Comparison of ENCODE assay signal across 8 mouse cellular contexts in genomic region chr5:110809667-110810325, GRCm38 (mm10). TPM values are rescaled to one million over a fixed set of nuclear protein-coding genes. Genes with fewer than 3 reads are reported as not detected.
DNase-seq lines count a peak whose midpoint lies in the region; ATAC-seq and TF ChIP-seq lines count a peak whose summit lies in the region.

Gene Ulk1, minus strand, starts transcription at chr5:110810097.

- H3K4me2 ChIP-seq in heart, embryonic 11.5 days = peak within 1 kb of the TSS; percentile 98
- peak within 1 kb of the TSS; percentile 94 for H3K4me2 ChIP-seq in kidney, embryonic 16.5 days (replicated peaks; ENCODE audit: low read depth, low read length)
- H3K4me2 ChIP-seq in myocyte (ENCODE audit: low read depth) = peak within 1 kb of the TSS; percentile 100

- H3K9ac ChIP-seq in heart, embryonic 11.5 days (ENCODE audit: low read depth, low read length) = peak within 1 kb of the TSS; percentile 83
- peak within 1 kb of the TSS; percentile 93 for H3K9ac ChIP-seq in kidney, embryonic 16.5 days (replicated peaks; ENCODE audit: low read length)
- H3K9ac ChIP-seq in liver, adult 2 months (ENCODE audit: low read depth, low read length) = peak within 1 kb of the TSS; percentile 99

- H3K79me2 ChIP-seq in liver, adult 2 months (ENCODE audit: control insufficient read depth, insufficient read depth, low read length) = peaks cover 28% of the 10 kb centered on the region; the same call in 1 of the 2 replicates
- peaks cover 30% of the 10 kb centered on the region for H3K79me2 ChIP-seq in myocyte (ENCODE audit: control insufficient read depth, insufficient read depth)

- TF ChIP-seq CTCF in liver, adult 2 months (IDR thresholded peaks at IDR 0.05; ENCODE audit: low read depth, low read length) = no peak

- peak; percentile 100 for DNase-seq in B cell, adult 2 months
- DNase-seq in brain, adult 2 months (ENCODE audit: low read depth, low spot score) = peak; percentile 100
- DNase-seq in liver, adult 2 months (ENCODE audit: extremely low read depth, low read depth, low spot score) = peak; percentile 94
- peak; percentile 100 for DNase-seq in splenic B cell, adult 2 months (ENCODE audit: low read depth, low spot score)

- H3K4me1 ChIP-seq in heart, embryonic 11.5 days (ENCODE audit: control insufficient read depth, insufficient read depth, low read length) = peaks cover 22% of the 10 kb centered on the region
- H3K4me1 ChIP-seq in kidney, embryonic 16.5 days (ENCODE audit: insufficient read depth, low read length) = peaks cover 18% of the 10 kb centered on the region
- H3K4me1 ChIP-seq in liver, adult 2 months (ENCODE audit: control insufficient read depth, insufficient read depth, low read length) = peaks cover 21% of the 10 kb centered on the region

- no peaks in the 10 kb centered on the region for H3K9me3 ChIP-seq in heart, embryonic 11.5 days (replicated peaks; ENCODE audit: control insufficient read depth, low read length)
- no peaks in the 10 kb centered on the region for H3K9me3 ChIP-seq in kidney, embryonic 16.5 days (ENCODE audit: low read length)

- ATAC-seq in erythroblast, adult 5-6 weeks (replicated peaks; ENCODE audit: low FRiP score, poor library complexity, severe bottlenecking) = peak; percentile 80
- ATAC-seq in heart, embryonic 11.5 days (replicated peaks; ENCODE audit: insufficient number of reproducible peaks, low FRiP score, low TSS enrichment) = peak; percentile 93
- ATAC-seq in kidney, embryonic 16.5 days (ENCODE audit: low FRiP score, low TSS enrichment) = peak; percentile 96

- TF ChIP-seq POLR2A in liver, adult 2 months (IDR thresholded peaks at IDR 0.05; ENCODE audit: extremely low read depth, insufficient read depth, low read length) = peak; percentile 99
- peak; percentile 87 for TF ChIP-seq POLR2A in myocyte (IDR thresholded peaks at IDR 0.05; ENCODE audit: insufficient read length, low read depth)

- under 1% methylated on average over 74 of the region's 80 CpGs for WGBS in heart, embryonic 11.5 days (ENCODE audit: insufficient replicate concordance)
- WGBS in kidney, embryonic 16.5 days = under 1% methylated on average over 79 of the region's 80 CpGs
- 1% methylated on average over 79 of the region's 80 CpGs for WGBS in liver, adult 2 months

- no peaks in the 10 kb centered on the region for H3K27me3 ChIP-seq in heart, embryonic 11.5 days (ENCODE audit: control insufficient read depth, insufficient read depth, low read length)
- no peaks in the 10 kb centered on the region for H3K27me3 ChIP-seq in kidney, embryonic 16.5 days (ENCODE audit: insufficient read depth, low read length)
- no peaks in the 10 kb centered on the region for H3K27me3 ChIP-seq in liver, adult 2 months (ENCODE audit: control insufficient read depth, insufficient read depth, low read length)
- H3K27me3 ChIP-seq in myocyte (ENCODE audit: control insufficient read depth, insufficient read depth, insufficient read length) = no peaks in the 10 kb centered on the region
- no peaks in the 10 kb centered on the region for H3K27me3 ChIP-seq in splenic B cell, adult 2 months (ENCODE audit: control insufficient read depth, insufficient read depth, low read length, poor library complexity, severe bottlenecking)

- no peaks in the 10 kb centered on the region; the same call in 1 of the 2 replicates for H3K36me3 ChIP-seq in heart, embryonic 11.5 days (ENCODE audit: control insufficient read depth, insufficient read depth, low read length)
- no peaks in the 10 kb centered on the region for H3K36me3 ChIP-seq in kidney, embryonic 16.5 days (ENCODE audit: insufficient read depth, low read length)
- peaks cover 4% of the 10 kb centered on the region; the same call in 1 of the 2 replicates for H3K36me3 ChIP-seq in liver, adult 2 months (ENCODE audit: control insufficient read depth, insufficient read depth, low read length)
- H3K36me3 ChIP-seq in myocyte (ENCODE audit: control insufficient read depth, insufficient read depth) = no peaks in the 10 kb centered on the region
- H3K36me3 ChIP-seq in splenic B cell, adult 2 months (ENCODE audit: control insufficient read depth, insufficient read depth, low read length, poor library complexity, severe bottlenecking) = no peaks in the 10 kb centered on the region

- peak within 1 kb of the TSS; percentile 80 for H3K27ac ChIP-seq in heart, embryonic 11.5 days (ENCODE audit: low read depth, low read length)
- H3K27ac ChIP-seq in kidney, embryonic 16.5 days (ENCODE audit: low read length) = peak within 1 kb of the TSS; percentile 77
- peak within 1 kb of the TSS; percentile 92 for H3K27ac ChIP-seq in liver, adult 2 months (replicated peaks; ENCODE audit: insufficient read depth, low read depth, low read length)

- peak within 1 kb of the TSS; percentile 93 for H3K4me3 ChIP-seq in heart, embryonic 11.5 days (ENCODE audit: low read depth, low read length)
- peak within 1 kb of the TSS; percentile 87 for H3K4me3 ChIP-seq in kidney, embryonic 16.5 days (ENCODE audit: low read length)
- H3K4me3 ChIP-seq in liver, adult 2 months (ENCODE audit: insufficient read depth, low read depth, low read length) = peak within 1 kb of the TSS; percentile 80
- peak within 1 kb of the TSS; percentile 61 for H3K4me3 ChIP-seq in myocyte

- peak within 1 kb of the TSS; percentile 96 for H3ac ChIP-seq in myocyte (ENCODE audit: control insufficient read depth, insufficient read length)

TF ChIP-seq in myocyte, 11 proteins besides CTCF, POLR2A, EP300 and RAD21:
- TF ChIP-seq REST (IDR thresholded peaks at IDR 0.05; ENCODE audit: insufficient read depth, insufficient read length) (peak; percentile 32), POLR2AphosphoS2 (IDR thresholded peaks at IDR 0.05; ENCODE audit: insufficient read length, low read depth) (peak; percentile 93), MYOG (IDR thresholded peaks at IDR 0.05; ENCODE audit: control insufficient read depth in 1 of 3, insufficient read depth in 1 of 3, insufficient read length in 2 of 3, low read depth in 2 of 3) (no peak)

RNA-seq across cellular contexts. Expression of gene Ulk1, which starts in this region (rescaled TPM):
- total RNA-seq in erythroblast, adult 5-6 weeks (2015; ENCODE audit: low replicate concordance) = 282 and 363 TPM in 2 replicates
- total RNA-seq in erythroblast, adult 5-6 weeks (2017; ENCODE audit: low replicate concordance) = 327 and 394 TPM in 2 replicates
- 17.1 and 18.7 TPM in 2 replicates for polyA plus RNA-seq in heart, embryonic 11.5 days (2014; fragmentation: Nextera tagmentation; extraction: Ambion mirVana)
- polyA plus RNA-seq in kidney, embryonic 16.5 days (2015; fragmentation: Nextera tagmentation; extraction: Ambion mirVana) = 18.6 and 19.5 TPM in 2 replicates
- 29.0 and 38.7 TPM in 2 replicates for total RNA-seq in liver, adult 2 months (2014; rRNA removed)
- polyA plus RNA-seq in liver, adult 2 months (2012; rRNA removed) = 33.8 and 44.4 TPM in 2 replicates
- polyA plus RNA-seq in myocyte (2012; fragmentation: generic; extraction: Trizol) = 23.9 TPM

Comparison
In these comparisons a context has a peak if more than half of its experiments do, and no peak if none do; other contexts are left out.
1. Peak in every context shown above with its lines: DNase-seq, ATAC-seq, H3K4me3 ChIP-seq and H3K27ac ChIP-seq.